Mouse (Mus musculus) MEL (cell line): ENCODE measurements around the gene Lrrk1.

ENCODE experiments used
- CTCF ChIP-seq, 3 experiments: IDR thresholded peaks in 2 of 3; conservative IDR thresholded peaks in 1 of 3; 2 replicates each; pipeline ENCODE4 v1.5.1; 2011 to 2012; ENCODE audit warnings: low read length in 3 of 3, low read depth in 2 of 3, mild to moderate bottlenecking in 2 of 3, improper control_type of control experiment in 1 of 3, inconsistent platforms in 1 of 3, mixed read lengths in 1 of 3, moderate library complexity in 1 of 3; ENCODE audit not compliant: control insufficient read depth in 1 of 3, insufficient read depth in 1 of 3, poor library complexity in 1 of 3, severe bottlenecking in 1 of 3
- ELF1 ChIP-seq: IDR thresholded peaks from 2 replicates; pipeline ENCODE4 v1.6.1; 2014; ENCODE audit warnings: low read depth, mild to moderate bottlenecking, inconsistent platforms, low read length, improper control_type of control experiment, moderate library complexity
- MYC ChIP-seq: IDR thresholded peaks from 2 replicates; pipeline ENCODE4 v1.6.1; 2011; ENCODE audit warnings: low read depth, mild to moderate bottlenecking, low read length, improper control_type of control experiment, moderate library complexity
- POLR2AphosphoS2 ChIP-seq: IDR thresholded peaks from 2 replicates; pipeline ENCODE4 v1.6.1; 2011; ENCODE audit warnings: low read length, improper control_type of control experiment
- SMC3 ChIP-seq: IDR thresholded peaks from 2 replicates; pipeline ENCODE4 v1.6.1; 2011; ENCODE audit warnings: low read depth, low read length, improper control_type of control experiment
- TAL1 ChIP-seq: IDR thresholded peaks from 2 replicates; pipeline ENCODE4 v1.6.1; 2012; ENCODE audit warnings: mild to moderate bottlenecking, inconsistent platforms, low read length, moderate library complexity, mixed read lengths
- TCF12 ChIP-seq: IDR thresholded peaks from 2 replicates; pipeline ENCODE4 v1.6.1; 2014; ENCODE audit warnings: low read depth, mild to moderate bottlenecking, inconsistent platforms, low read length, improper control_type of control experiment, moderate library complexity
- ZC3H11A ChIP-seq: IDR thresholded peaks from 2 replicates; pipeline ENCODE4 v1.6.1; 2012; ENCODE audit warnings: low read depth, mild to moderate bottlenecking, inconsistent platforms, low read length, improper control_type of control experiment
- ZKSCAN1 ChIP-seq: IDR thresholded peaks from 2 replicates; pipeline ENCODE4 v1.6.1; 2012; ENCODE audit warnings: low read depth, mild to moderate bottlenecking, inconsistent platforms, low read length, improper control_type of control experiment, moderate library complexity
- ZMIZ1 ChIP-seq: IDR thresholded peaks from 2 replicates; pipeline ENCODE4 v1.6.1; 2012; ENCODE audit warnings: low read depth, mild to moderate bottlenecking, inconsistent platforms, low read length, improper control_type of control experiment, moderate library complexity

GRCm38 (mm10) chr7:66365904-66366303 lies 22.2 kb downstream of the Lrrk1 start, which contains the start of gene Gm10974:
- no peak for TF ChIP-seq ZKSCAN1
- TF ChIP-seq POLR2AphosphoS2: no peak
- TF ChIP-seq TCF12: no peak
- TF ChIP-seq ELF1: no peak
- TF ChIP-seq TAL1: no peak
- TF ChIP-seq CTCF (IDR thresholded peaks at IDR 0.05 in 2 of 3, conservative IDR thresholded peaks at IDR 0.05 in 1 of 3; ENCODE audit: control insufficient read depth in 1 of 3, insufficient read depth in 1 of 3, low read depth in 2 of 3, low read length in 3 of 3, poor library complexity in 1 of 3, severe bottlenecking in 1 of 3): no peak
- TF ChIP-seq ZMIZ1: no peak
- TF ChIP-seq ZC3H11A: no peak
- TF ChIP-seq MYC: no peak
- TF ChIP-seq SMC3: no peak
